ENCODE assay signal across 9 mouse cellular contexts in the genomic region with DNA sequence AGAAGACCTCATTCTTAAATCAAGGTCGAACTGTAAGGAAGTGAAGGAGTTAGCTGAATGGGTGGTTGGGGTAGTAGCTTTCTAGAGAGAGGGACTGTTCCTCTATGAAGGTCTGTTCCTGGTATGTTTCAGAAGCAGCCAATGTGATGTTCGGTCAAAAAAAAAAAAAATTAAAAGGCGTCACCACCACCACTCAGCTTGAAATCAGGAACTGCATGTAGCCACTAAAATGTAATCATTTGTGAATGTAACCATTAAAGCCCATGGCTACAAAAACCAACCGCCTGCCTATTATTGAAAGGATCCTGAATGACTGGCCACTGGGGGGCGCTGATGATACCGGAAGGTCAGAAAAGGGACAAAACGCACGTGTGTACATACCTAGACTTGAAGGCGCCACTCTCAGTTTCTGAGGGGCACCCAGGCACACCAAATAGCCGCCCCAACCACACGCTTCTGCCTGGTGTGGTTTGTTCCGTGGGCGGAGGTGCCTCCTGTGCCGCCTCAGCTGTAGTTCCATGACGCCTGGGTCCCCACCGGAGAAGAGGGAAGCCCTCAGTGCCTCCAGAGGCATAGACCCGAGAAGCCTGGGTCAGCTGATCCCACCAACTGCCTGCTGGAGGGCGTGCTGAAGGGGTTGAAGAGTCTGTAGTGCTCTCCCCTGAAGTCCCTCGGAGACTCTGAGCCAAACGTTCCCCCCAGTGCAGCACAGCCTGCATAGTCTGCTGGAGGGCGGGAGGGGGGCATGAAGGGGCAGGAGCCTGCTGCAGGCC. TPM values are rescaled to one million over a fixed set of nuclear protein-coding genes. Genes with fewer than 3 reads are reported as not detected.
DNase-seq lines count a peak whose midpoint lies in the region; ATAC-seq lines count a peak whose summit lies in the region.
"Had no signal": no experiment of that assay in that cellular context is flagged by ENCODE, and none has a peak within 500 bp of the region (broad histone marks: within the 10 kb centered on the region; RNA-seq: fewer than 3 reads in every experiment).

No protein-coding gene starts in this region.

- H3K4me2 ChIP-seq in liver, embryonic 16.5 days (ENCODE audit: low read depth, low read length), result peak overlapping the region; percentile 45

- peak; percentile 45 for DNase-seq in 3134 (ENCODE audit: extremely low read depth, insufficient read length, low spot score)
- DNase-seq in T-cell, adult 2 months (ENCODE audit: low spot score), result peak; percentile 85
- peak; percentile 78 to 84 for DNase-seq in cerebellum, postnatal 4 days (ENCODE audit: low spot score in 2 of 2)
- peak; percentile 90 for DNase-seq in heart, embryonic 10.5 days (ENCODE audit: low spot score)
- DNase-seq in kidney, postnatal 10 days, result peak; percentile 91
- DNase-seq in ovary, postnatal 14 days (ENCODE audit: low spot score), result peak; percentile 67
- DNase-seq in thymus, postnatal 10 days (ENCODE audit: low spot score in 2 of 2), result peak; percentile 72 to 92

- peaks cover 51% of the 10 kb centered on the region for H3K4me1 ChIP-seq in heart, embryonic 10.5 days
- peaks cover 33% of the 10 kb centered on the region for H3K4me1 ChIP-seq in liver, embryonic 16.5 days (ENCODE audit: control insufficient read depth, low read depth, low read length)

- H3K36me3 ChIP-seq in heart, embryonic 10.5 days, result 0 out of 2 replicates have a peak, but pooled peaks cover 4% of the 10 kb centered on the region
- no peaks in the 10 kb centered on the region for H3K36me3 ChIP-seq in liver, embryonic 16.5 days (ENCODE audit: control insufficient read depth, insufficient read depth)

- peak overlapping the region; percentile 83 for H3K27ac ChIP-seq in heart, embryonic 10.5 days
- H3K27ac ChIP-seq in liver, embryonic 16.5 days (ENCODE audit: low read length), result no peak overlapping the region

- WGBS in heart, embryonic 10.5 days, result 28% methylated on average over 21 of the region's 21 CpGs
- WGBS in liver, embryonic 16.5 days (ENCODE audit: insufficient replicate concordance), result 15% methylated on average over 21 of the region's 21 CpGs

- ATAC-seq in liver, embryonic 16.5 days (ENCODE audit: low read depth), result no peak

- no peaks in the 10 kb centered on the region for H3K9me3 ChIP-seq in heart, embryonic 10.5 days
- no peaks in the 10 kb centered on the region for H3K9me3 ChIP-seq in liver, embryonic 16.5 days (replicated peaks; ENCODE audit: control insufficient read depth, low read length)

- H3K4me3 ChIP-seq in heart, embryonic 10.5 days, result peak overlapping the region; percentile 43
- H3K4me3 ChIP-seq in liver, embryonic 16.5 days (ENCODE audit: low read depth, low read length), result no peak overlapping the region

- H3K27me3 ChIP-seq in heart, embryonic 10.5 days (ENCODE audit: insufficient read depth, poor library complexity, severe bottlenecking), result peaks cover 31% of the 10 kb centered on the region
- peaks cover 17% of the 10 kb centered on the region for H3K27me3 ChIP-seq in liver, embryonic 16.5 days (ENCODE audit: control insufficient read depth, insufficient read depth, low read depth, low read length)

- H3K9ac ChIP-seq in liver, embryonic 16.5 days (ENCODE audit: low read depth, low read length), result 0 out of 2 replicates have a peak overlapping the region, but pooled peaks have one; percentile 4

RNA-seq across cellular contexts. Expression of a gene that starts 5.6 kb away (rescaled TPM):
- 10.1 and 11.6 TPM in 2 replicates for polyA plus RNA-seq in heart, embryonic 10.5 days (2016; fragmentation: Nextera tagmentation; extraction: Ambion mirVana)
- polyA plus RNA-seq in liver, embryonic 16.5 days (2015; fragmentation: Nextera tagmentation; extraction: Ambion mirVana), result 2.6 and 3.3 TPM in 2 replicates

RNA-seq across cellular contexts. Expression of a gene that starts 13.4 kb away (rescaled TPM):
- polyA plus RNA-seq in heart, embryonic 10.5 days (2016; fragmentation: Nextera tagmentation; extraction: Ambion mirVana), result not detected in 2 replicates
- polyA plus RNA-seq in liver, embryonic 16.5 days (2015; fragmentation: Nextera tagmentation; extraction: Ambion mirVana), result 0.11 TPM in 1 of 2 replicates, not detected in the other

RNA-seq across cellular contexts. Expression of a gene that starts 14.2 kb away (rescaled TPM):
- 220 and 253 TPM in 2 replicates for polyA plus RNA-seq in heart, embryonic 10.5 days (2016; fragmentation: Nextera tagmentation; extraction: Ambion mirVana)
- polyA plus RNA-seq in liver, embryonic 16.5 days (2015; fragmentation: Nextera tagmentation; extraction: Ambion mirVana), result 375 and 379 TPM in 2 replicates

RNA-seq across cellular contexts. Expression of a gene that starts 48.4 kb away (rescaled TPM):
- 12.4 and 14.7 TPM in 2 replicates for polyA plus RNA-seq in heart, embryonic 10.5 days (2016; fragmentation: Nextera tagmentation; extraction: Ambion mirVana)
- 102 and 104 TPM in 2 replicates for polyA plus RNA-seq in liver, embryonic 16.5 days (2015; fragmentation: Nextera tagmentation; extraction: Ambion mirVana)
- polyA plus RNA-seq: frontal cortex, adult 2 months had no signal
